Mouse (Mus musculus) cerebellum, adult 9-11 months (tissue): ENCODE measurements at regions not wholly inside any gene's neighbourhood (a gene's known extent, or its start where the extent isn't known, plus 50 kb on each side); places are given as distances from the start of the nearest gene placed in this dataset.

Experiments
- DNase-seq: peaks from one replicate; pipeline ENCODE4 v3.0.0; 2022

DNA sequence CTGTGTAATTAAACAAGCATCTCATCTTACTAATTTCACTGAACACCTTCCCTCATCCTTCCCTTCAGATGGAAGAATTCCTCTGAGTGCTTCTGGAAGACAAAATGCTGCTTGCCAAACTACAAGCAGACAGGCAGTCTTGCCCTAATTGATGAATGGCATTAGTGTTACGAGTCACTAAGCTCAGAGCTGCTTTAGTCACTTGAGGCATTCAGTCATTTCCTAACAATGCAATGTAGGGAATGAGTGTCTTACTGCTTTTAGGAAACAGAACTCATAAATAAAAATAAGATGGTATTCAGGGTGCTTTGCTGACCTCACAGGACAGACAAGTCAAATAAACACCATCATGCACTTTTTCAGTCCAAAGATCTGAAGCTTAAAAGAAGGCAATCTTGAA is 285.1 kb upstream of the Paip1 start:
- no peak for DNase-seq

DNA sequence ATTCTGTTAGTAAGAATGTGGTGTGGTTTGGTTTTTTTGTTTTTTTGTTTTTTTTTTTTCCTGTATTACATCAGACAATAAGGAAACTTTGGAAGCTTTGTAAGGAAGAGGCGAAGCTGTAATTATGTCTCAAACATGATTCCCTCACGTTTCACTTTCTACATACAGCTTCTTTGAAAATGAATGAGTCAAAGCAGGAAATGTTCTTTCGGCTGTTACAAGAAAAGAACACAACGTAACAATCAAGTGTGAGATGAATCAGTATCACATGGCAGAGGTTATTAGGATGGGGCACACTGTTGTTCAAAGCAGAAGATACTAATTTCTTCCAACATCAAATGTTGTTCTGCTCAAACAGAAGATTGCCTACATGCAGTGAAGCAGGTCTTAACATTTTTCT is 282.7 kb upstream of the Paip1 start:
- DNase-seq, result no peak

DNA sequence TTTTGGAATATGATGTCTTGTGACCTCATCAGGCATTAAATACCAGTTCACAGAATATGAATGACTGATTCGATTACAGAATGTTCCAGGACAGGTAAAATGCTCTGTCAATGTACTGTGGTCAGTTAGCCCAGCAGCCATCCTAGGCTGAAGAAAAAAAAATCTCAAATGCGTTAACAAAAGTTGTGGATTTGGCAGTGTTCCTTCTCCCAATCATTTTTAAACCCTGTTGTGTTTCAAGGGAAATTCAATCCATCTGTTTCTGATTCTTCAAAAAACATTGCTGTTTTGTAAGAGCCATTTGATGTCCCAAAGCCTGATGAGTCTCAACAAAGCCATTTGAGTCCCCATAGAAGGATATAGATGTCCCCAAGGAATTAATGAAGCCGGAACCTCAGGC is 280.7 kb upstream of the Paip1 start:
- DNase-seq, result no peak

DNA sequence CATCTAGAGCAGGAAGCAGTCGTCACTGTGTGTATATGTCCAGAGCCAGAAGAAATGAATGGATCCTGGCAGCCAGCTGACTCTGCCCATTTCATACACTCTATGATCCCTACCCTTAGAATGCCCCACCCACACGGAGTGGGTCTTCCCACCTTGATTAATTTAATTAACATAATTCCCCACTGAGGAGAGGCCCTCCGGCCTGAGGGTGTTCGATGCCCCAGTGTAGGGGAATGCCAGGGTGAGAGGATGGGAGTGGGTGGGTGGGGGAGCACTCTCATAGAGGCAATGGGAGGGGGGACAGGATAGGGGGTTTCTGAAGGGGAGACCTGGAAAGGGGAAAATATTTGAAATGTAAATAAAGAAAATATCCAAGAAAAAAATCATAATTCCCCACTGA is 279.3 kb upstream of the Paip1 start:
- no peak for DNase-seq

DNA sequence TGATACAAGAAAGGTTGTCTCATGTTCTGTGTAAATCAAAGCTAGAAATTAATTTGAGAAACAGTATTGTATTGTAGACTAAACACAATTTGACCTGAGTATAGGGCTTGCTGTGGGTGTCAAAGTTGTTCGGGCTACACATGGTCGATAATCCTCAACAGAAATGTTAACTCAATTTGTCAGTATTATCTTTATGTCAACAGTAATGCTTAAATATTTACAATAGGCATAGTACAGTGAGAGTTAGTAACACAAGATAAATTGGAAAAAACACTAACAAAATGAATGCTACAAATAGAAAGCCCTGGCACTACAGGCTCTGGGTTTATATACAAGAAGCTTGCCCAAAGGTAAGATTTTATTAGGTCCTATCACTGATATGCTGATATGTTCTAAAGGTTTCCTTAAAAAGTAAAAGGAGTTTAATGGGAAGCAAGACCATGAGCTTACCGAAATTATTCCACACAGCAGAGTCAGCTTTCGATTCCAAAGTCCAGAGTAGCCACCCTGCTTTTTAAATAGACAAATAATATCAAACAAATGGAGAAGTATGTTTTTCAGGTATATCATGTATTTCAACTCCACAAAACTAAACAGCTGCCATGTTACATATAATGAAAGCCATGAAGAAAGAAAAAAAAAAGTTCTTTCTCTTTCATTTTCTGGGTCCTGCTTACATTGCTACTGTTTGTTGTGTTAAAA is 277.4 kb upstream of the Paip1 start:
- no peak for DNase-seq

DNA sequence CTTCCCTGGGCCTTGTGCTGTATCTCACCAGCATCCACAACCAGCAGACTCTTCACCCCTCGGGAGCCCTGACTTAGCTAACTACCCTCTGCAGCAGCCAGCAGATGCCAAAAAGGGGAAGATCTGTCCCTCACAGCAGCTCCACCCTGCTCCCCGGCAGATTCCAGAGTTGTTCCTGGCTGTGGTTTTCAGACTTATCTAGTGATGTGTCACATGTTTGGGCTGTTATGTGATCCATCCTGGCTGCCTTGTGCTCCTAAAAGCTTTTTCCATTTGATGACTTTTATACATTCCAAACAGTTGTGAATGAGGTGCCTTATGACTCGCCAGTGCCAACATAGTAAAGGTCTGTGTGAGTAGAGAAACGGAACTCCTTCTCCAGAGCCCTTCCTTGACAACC is 250.6 kb upstream of the Paip1 start:
- DNase-seq, result no peak

DNA sequence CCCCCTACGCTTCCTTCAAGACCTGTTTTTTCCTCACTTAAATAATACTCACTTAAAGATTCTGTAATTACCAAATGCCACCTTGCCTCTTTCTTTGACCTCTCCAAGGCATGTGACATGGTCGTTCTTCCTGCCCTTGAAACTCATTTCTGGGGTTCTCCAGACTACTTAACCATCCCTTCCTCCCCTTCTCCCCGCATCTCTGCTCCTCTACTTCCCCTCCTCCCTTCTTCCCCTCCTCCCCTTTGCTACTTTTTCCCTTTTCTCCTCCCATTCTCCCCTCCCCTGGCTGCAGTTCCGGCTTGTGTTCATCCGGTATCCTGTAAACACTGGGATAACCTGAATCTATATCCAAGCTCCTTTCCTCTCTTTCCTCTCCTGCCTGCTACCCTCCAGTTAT is 250.2 kb upstream of the Paip1 start:
- no peak for DNase-seq

DNA sequence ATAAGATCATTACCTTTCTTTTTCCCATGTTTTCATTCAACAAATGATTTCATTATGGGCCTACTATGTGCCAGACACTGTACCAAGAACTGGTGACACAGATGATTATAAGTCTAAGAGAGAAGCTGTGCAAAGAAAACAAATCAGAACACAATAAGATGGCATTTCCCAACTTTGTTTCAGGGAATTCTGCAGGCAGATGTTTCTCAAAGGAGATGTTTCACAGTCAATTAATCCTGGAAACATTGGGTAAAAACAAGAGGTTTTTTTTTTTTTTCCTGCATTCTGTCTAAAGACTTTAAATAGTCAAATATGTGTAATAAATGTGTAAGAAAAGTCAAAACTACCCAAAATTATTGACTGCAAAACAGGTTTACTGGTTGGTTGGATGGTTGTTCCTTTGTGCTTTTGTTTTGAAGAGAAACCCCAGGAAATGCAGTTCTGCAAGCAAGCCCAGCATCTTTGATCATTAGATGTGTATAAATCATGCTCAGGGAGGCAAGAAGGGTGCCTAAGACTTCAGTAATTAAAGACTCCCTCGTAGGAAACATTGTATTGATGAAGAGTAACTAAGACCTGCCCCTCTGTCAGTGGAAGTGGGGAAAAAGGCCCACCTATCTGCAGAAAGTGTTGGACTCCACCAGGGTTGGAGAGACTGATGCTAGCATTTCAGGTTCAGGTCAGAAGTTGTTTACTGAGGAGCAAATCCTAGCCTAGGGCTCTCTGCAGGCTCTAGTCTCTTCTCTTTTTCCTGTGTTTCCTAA is 249.1 kb upstream of the Paip1 start:
- DNase-seq, result no peak

DNA sequence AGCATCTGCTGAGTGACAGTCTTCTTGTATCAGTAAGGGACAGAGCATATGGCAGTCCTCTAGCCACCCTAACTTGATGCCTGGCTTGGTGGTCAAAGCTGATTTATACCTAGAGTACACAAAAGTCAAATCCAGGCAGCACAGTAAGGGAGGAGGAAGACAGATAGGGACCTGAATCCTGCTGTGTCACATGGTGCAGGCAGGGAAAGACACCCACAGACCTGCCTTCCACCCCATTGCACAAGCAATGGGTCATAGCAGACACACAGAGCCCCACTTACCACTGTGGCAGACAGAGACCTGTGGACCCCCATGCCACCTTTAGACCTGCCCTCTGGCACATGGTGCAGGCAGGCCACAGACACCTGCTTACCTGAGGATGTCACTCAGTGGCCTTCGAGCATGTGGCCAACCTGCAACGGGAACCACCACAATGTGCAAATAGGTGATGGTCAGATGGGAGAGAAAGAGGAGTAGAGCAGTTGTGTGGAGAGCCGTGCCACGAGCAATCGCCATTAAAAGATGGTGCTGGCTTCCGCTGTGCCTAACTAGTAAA is 244.0 kb upstream of the Paip1 start:
- DNase-seq, result no peak

DNA sequence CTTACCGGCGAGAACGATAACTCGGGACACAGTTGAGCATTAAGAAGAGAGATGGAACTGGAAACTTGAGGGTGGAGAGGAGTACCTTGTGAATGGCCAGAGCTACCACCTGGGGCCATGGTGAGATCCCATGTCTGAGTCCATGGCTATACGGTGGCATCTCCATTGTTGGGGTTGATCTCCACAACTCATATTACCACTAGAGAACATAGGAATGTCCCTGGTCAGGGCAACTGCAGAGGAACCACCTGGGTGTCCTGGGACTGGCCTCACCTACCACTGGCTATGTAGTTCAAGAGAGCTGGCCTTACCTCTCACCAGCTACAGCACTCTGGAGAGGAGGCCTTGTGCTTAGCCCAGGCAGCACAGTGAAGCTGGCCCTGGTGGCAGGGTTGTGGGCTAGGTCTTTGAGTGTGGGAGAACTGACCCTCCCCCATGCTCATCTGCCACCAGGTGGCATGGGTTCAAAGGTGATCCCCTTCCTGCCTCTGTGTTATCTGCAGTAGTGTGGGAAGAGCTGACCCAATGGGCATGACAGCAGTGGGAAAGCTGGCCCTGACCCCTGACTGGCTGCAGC is 242.7 kb upstream of the Paip1 start:
- DNase-seq, result no peak

DNA sequence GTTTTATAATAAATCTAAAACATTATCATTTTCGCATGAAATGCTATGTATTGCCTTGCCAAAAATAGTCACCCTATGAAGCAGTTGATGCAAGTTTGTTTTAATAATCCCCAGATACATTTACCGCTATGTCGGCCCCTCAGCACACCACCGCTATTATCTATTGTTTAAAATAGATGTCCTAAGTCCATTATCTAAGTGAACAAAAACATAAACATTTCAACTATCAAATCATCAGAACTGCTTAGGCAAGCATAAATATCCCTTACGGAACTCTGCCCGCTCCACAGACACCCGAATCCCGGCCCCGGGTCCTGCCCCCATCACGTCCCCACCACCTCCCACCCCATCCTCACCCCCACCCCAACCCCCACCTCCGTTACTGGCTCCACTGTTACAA is 196.8 kb upstream of the Paip1 start:
- DNase-seq, result no peak

DNA sequence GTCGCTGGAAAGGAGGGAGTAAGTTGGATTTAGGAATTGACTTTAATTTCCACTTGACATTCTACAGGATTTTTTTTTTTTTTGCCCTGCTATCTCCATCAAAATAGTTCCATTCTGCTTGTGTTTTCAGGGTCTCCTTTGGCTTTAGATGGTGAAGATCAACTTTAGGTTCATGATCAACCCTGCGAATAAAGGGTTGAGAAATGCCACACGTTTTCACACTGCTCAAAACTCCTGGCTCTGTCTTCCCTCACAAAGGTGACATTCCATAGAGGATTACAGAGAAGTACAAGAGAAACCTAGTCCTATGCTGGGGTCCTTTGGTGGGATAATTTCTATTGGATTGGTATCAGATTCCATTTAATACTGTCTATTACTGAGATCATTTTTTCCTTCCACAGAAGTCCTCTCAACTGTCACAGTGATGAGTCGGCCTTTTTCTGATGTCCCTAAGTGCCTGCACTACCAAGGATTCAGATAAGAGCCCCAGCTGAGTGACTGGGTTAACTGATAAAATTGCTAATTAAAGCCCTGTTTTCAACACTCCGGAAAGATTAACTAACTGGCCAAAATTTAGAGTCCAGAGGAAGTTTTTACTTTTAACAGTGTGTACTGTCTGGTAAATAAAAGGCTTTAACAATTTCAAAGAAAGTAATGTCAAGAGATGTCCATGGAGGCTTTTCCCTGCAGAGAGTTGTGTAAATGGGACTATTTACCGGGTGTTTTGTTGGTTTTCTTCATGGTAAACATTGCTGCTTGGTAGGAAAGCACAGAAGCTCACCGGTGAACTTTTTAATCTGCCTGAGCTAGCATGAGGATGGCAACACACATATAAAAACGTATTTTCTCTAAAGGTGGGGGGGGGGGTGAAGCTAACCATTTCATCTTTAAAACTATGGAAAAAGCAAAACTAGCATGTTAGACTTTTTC is 196.0 kb upstream of the Paip1 start:
- DNase-seq, result no peak

DNA sequence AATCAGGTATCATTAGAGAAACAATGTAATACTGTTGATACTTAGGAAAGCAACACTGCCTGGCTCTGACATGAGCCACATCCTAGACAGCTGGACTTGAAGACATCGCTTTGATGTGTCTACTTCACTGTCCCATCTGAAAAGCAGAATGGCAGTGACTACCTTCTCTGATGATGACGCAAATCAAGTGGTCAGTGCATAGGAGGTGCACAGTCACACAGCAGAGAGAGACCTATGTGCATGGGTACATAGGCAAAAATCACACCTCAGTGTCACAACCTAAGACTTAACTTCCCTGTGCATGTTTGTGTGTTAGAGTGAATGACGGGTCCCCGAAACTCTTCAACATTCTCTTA is 195.4 kb upstream of the Paip1 start:
- DNase-seq, result no peak

DNA sequence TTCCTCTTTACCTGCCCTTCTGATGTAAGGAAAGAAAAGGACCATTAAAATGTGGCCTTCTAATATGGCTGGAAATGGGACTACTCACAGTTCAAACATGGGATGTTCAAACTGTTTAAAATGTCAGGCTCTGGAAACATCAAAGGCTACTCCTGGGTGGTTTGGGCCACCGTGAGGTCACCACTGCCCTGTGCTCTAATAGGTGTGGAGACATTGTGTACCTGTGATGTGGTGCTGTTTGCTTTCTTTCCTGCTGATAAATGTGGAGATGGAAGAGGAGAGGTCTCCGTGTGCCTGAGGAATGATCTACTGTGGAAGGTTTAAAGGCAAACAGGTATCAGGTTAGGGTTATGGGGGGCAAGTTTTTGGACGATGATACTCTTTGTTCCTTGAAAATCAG is 194.5 kb upstream of the Paip1 start:
- no peak for DNase-seq

DNA sequence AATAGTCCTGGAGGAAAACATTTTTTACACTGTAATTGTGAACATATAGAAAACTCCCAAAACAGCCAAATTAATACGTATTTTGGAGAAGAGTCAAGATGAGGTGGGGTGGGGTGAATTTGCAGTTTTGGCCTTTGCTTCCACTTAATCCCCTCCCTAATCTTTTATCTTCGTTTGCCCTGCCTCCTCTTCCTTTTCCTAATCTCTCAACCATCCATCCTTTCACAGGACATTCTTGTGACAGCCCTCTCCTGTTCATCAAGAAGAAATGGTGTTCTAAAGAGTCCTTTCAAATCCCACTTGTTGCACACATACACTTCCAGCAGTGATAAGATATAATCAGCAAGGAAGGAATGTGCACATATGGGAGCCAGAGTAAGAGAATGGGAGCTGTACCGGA is 186.0 kb upstream of the Paip1 start:
- no peak for DNase-seq

DNA sequence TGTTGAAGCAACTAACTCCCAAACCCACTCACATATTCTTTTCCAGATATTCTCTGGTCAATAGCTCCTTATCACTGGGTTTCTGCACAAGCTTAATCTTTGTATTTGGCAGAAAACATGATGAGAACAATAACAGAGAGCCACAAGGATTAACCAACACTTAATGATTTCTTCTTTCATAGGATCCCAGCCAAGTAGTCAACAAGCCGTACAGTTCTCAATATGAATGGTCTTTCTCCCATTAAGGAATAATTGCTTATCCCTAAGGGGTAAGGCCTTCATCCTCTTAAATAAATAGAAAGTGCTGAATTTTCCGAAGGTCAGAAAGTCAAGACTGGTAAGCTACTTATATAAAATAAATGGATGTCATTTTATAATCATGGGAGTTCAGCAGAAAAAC is 181.3 kb upstream of the Paip1 start:
- no peak for DNase-seq

DNA sequence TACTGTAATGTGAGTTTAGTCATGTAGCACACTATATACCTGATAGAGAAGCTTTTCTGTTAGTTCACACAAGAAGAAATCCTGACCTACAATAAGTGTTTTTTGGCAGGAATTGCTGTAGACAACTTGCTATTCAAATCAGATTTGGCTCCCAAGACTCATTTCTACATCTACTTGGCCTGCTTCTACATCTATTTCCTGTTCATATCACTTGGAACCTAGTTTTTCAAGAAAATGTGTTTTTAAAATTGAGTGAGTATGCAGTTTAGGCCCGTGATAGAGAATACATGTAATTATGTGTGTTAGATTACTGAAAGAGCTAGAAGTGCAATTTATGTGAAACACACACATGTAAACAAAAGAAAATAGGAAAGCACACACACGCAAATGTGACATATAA is 176.4 kb upstream of the Paip1 start:
- no peak for DNase-seq

DNA sequence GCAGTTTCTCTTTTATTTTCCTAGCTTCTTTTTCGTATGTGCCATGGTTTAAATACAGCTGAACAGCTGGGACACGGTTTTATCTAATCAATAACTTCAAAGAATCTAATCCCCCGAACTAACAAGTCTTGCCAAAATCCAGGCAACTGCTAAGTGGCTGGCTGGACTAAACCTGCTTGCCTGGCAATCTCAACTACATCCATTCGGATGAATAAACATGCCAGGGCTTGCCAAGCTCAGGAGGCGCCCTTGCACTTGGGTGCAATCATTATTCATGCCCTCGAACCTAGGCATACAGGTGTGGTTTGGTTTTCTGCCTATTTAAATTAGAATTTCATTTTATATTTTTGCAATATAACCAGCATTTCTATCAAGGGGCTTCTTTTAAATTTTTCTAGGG is 172.1 kb upstream of the Paip1 start:
- DNase-seq, result no peak

DNA sequence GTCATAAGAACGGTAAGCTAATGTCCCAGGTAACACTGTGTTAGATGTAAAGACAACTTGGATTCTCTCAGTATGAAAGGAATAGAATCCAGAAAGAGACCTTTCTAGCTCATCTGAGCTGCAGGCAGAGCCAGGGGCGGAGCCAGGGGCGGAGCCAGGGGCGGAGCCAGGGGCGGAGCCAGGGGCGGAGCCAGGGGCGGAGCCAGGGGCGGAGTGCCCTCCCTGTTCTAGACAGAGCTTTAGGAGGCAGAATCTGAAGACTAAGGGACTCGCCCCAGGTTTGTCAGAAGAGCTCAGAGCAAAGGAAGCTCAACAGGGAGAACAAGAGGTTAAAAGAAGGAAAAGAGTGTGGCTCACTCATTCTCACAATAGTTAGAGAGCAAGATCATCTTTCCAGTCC is 169.9 kb upstream of the Paip1 start:
- no peak for DNase-seq

DNA sequence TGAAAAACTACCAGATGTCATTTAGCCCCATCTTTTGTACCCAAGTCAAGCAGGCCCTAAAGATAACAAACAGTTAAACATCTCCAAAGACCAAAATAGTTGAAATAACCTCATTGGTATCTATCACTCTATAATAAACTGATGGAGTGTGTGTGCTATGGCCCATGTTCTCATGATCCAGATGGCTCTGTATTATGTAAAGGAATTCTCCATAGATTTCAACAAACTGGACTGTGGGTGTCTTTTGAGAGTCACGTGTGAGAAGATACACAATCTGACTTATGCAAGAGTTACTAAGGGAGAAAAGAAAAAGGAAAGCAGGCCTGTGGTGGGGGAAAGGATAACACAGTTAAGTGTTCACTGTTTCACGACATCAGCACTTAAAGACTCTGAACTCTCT is 164.8 kb upstream of the Paip1 start:
- DNase-seq, result no peak

DNA sequence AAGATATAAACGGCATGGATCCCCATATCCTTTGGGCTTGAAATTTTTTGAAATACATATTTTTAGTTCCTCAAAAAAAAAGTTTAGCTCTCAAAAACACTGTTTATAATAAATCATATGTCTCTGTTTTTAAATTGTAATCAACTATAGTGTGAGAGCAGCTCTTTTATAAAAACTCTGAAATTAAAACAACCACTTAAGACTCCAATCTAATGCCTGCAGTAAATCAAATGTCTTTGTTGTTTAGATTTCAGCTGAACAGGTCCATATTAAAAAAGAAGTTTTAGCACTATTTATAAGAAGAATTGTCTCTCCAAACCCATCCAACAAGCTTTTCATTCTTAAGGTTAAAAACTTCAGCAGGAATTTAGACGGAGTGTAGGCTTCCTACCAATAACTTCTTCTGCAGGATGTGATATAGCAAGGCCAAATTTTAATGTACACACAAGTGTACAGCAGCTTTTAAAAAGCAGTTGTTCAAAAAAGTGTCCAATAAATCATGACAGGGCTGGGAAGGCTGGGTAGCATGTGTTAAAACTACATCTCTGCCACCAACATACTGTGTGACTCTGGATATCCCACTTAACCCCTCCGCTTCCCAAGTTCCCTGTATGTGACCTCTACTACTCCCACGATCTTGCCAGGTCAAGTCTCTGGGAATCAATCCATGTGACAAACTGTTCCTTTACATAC is 160.6 kb upstream of the Paip1 start:
- no peak for DNase-seq

DNA sequence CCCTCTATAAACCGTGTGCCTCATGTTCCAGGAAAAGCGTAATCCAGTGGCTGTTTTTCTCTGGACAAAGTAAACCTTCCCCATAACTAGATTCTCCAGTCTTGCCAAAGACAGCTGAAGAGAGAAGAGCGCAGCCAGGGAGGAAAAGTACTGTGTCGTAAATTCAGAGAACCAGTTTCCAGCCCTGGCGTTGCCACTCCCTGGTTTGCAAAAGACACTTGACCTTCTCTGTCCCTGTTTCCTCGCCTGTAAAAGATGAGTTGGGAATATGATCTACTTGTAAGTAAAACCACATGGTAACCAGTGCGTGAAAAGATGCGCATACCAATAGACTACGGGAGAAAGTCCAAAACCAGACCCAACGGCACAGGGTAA is 160.1 kb upstream of the Paip1 start:
- DNase-seq, result no peak

DNA sequence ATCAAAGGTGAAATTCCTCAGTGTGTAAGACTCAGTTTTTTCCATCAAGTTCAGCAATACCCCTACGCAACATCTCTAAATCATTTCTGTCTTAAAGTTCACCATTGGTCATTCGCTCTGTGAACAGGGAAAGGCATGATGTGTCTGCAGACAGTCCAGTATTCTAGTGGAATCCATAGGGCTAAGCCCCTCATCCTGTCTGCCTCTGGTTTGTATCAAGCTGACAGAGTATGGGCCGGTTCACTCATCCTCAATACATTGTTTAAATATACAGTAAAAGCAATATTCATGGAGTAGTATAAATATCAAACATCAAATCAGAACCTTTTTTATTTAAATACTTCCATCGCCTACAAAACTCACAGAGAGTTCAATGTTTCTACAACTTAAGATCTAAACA is 152.9 kb upstream of the Paip1 start:
- DNase-seq, result no peak
